Mouse (Mus musculus) mesoderm, embryonic 11.5 days (tissue): ENCODE results near the gene Thnsl2.

ENCODE experiments used
- DNase-seq: peaks from one replicate; pipeline ENCODE4 v3.0.0-alpha.2; 2012; ENCODE audit warnings: low read depth, low spot score

The Thnsl2 gene

GRCm38 (mm10) chr6:71143894-71144455 lies at the start of gene Thnsl2:
Thnsl2 (minus strand) TSS chr6:71144439.
- peak; percentile 74 for DNase-seq

GRCm38 (mm10) chr6:71193151-71193740 lies 49.0 kb upstream of the Thnsl2 start:
- DNase-seq, result no peak

- DNase-seq, result no peak
Measured at GRCm38 (mm10) chr6:71190501-71190900, 46.3 kb upstream of the Thnsl2 start.

GRCm38 (mm10) chr6:71189578-71189977 lies 45.3 kb upstream of the Thnsl2 start:
- DNase-seq, result peak; percentile 9

GRCm38 (mm10) chr6:71184941-71185604 lies 40.8 kb upstream of the Thnsl2 start:
- no peak for DNase-seq

- DNase-seq, result no peak
Measured at GRCm38 (mm10) chr6:71180596-71180995, 36.4 kb upstream of the Thnsl2 start.

- no peak for DNase-seq
Measured at GRCm38 (mm10) chr6:71172812-71173580, 28.8 kb upstream of the Thnsl2 start.

GRCm38 (mm10) chr6:71166551-71167169 lies 22.4 kb upstream of the Thnsl2 start:
- peak; percentile 59 for DNase-seq

- DNase-seq, result no peak
Measured at GRCm38 (mm10) chr6:71164394-71164793, 20.2 kb upstream of the Thnsl2 start.

GRCm38 (mm10) chr6:71162269-71162668 lies 18.0 kb upstream of the Thnsl2 start:
- no peak for DNase-seq

- no peak for DNase-seq
Measured at GRCm38 (mm10) chr6:71161290-71161689, 17.1 kb upstream of the Thnsl2 start.

GRCm38 (mm10) chr6:71156674-71157326 lies 12.6 kb upstream of the Thnsl2 start:
- peak; percentile 34 for DNase-seq

- DNase-seq, result no peak
Measured at GRCm38 (mm10) chr6:71154861-71155260, 10.6 kb upstream of the Thnsl2 start.

GRCm38 (mm10) chr6:71153486-71153885 lies 9.2 kb upstream of the Thnsl2 start:
- DNase-seq, result no peak

GRCm38 (mm10) chr6:71151098-71151497 lies 6.9 kb upstream of the Thnsl2 start:
- no peak for DNase-seq

- DNase-seq, result peak; percentile 66
Measured at GRCm38 (mm10) chr6:71149534-71149933, 5.3 kb upstream of the Thnsl2 start.

GRCm38 (mm10) chr6:71148336-71148735 lies 4.1 kb upstream of the Thnsl2 start:
- no peak for DNase-seq

- DNase-seq, result no peak
Measured at GRCm38 (mm10) chr6:71145288-71145989, 1.2 kb upstream of the Thnsl2 start.

GRCm38 (mm10) chr6:71143154-71143893 lies 915 bp downstream of the Thnsl2 start:
- DNase-seq, result no peak

- no peak for DNase-seq
Measured at GRCm38 (mm10) chr6:71135031-71135430, 9.2 kb downstream of the Thnsl2 start.
